Mouse (Mus musculus) lung, postnatal 0 days (tissue): ENCODE data around the gene Nlrc5.

Experiments
- CTCF ChIP-seq: IDR thresholded peaks from 2 replicates; pipeline ENCODE4 v1.5.1; 2016; ENCODE audit warnings: antibody characterized with exemption, mild to moderate bottlenecking
- EP300 ChIP-seq: IDR thresholded peaks from 2 replicates; pipeline ENCODE4 v1.6.1; 2016; ENCODE audit warnings: antibody characterized with exemption, mild to moderate bottlenecking, control low read depth

GRCm38 (mm10) chr8:94454905-94455304 lies 20.7 kb downstream of the Nlrc5 start:
- TF ChIP-seq EP300 (no peak), CTCF (no peak)
